14 mouse cellular contexts compared by ENCODE assay signal in genomic region chr9:43822206-43822605, GRCm38 (mm10).
"Had no signal": no experiment of that assay in that cellular context is flagged by ENCODE, and none has a peak within 500 bp of the region (broad histone marks: within the 10 kb centered on the region; RNA-seq: fewer than 3 reads in every experiment).

No protein-coding gene starts in this region.

- DNase-seq: gastrocnemius, postnatal 14 days; gastrocnemius, postnatal 36 days; heart, adult 11 months; heart, adult 2 months; heart, postnatal 14 days; heart, postnatal 36 days; kidney, adult 11 months; kidney, adult 2 months; kidney, adult 9 months; kidney, postnatal 14 days; kidney, postnatal 36 days; layer of hippocampus, adult 9-11 months; layer of hippocampus, postnatal 36 days; left cerebral cortex, postnatal 4 days had no signal
